Mouse (Mus musculus): ENCODE results near the gene Rerg. TPM values are rescaled to one million over a fixed set of nuclear protein-coding genes. Genes with fewer than 3 reads are reported as not detected.
"Not testable (repeated sequence)": the region's sequence is repeated elsewhere in the genome, so short reads cannot be mapped to it uniquely, and the experiment has no call there.

The Rerg gene
- polyA plus RNA-seq, 1 experiment from 2014 or later: 4.6 TPM

DNA sequence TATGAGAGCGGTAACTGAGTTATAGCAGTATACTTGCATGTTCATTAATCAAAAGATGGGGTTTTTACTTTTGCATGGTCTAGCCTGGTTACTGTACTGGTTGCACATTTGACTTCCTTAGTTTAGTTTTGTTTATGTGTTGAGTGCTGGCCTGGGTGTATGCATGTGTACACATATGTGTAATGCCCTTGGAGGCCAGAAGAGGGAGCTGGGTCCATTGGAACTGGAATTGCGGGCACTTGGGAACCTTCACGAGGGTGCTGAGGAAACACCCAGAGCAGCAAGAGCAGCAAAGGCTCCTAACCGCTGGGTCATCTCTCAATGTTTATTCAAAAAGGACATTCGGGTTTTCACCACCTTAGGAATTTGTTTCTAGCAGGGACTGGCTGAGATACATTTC is 116.8 kb downstream of the Rerg start:
- no peak overlapping the region for H3K27ac ChIP-seq (ENCODE audit: low read depth, low read length)
- H3K9me3 ChIP-seq (replicated peaks; ENCODE audit: control insufficient read depth, low read length): peaks cover 7% of the 10 kb centered on the region; the same call in 1 of the 2 replicates
- no peak for ATAC-seq (replicated peaks; ENCODE audit: insufficient number of reproducible peaks, low FRiP score, low TSS enrichment)
- H3K4me3 ChIP-seq (ENCODE audit: low read depth, low read length): no peak overlapping the region
- WGBS (ENCODE audit: insufficient replicate concordance): 69% methylated on average over 5 of the region's 5 CpGs
- H3K36me3 ChIP-seq (ENCODE audit: control insufficient read depth, insufficient read depth, low read length): no peaks in the 10 kb centered on the region
- H3K4me2 ChIP-seq: no peak overlapping the region
- H3K27me3 ChIP-seq (ENCODE audit: control insufficient read depth, insufficient read depth, low read length): no peaks in the 10 kb centered on the region
- H3K9ac ChIP-seq (ENCODE audit: low read depth, low read length): no peak overlapping the region
- no peaks in the 10 kb centered on the region for H3K4me1 ChIP-seq (ENCODE audit: control insufficient read depth, insufficient read depth, low read length)

DNA sequence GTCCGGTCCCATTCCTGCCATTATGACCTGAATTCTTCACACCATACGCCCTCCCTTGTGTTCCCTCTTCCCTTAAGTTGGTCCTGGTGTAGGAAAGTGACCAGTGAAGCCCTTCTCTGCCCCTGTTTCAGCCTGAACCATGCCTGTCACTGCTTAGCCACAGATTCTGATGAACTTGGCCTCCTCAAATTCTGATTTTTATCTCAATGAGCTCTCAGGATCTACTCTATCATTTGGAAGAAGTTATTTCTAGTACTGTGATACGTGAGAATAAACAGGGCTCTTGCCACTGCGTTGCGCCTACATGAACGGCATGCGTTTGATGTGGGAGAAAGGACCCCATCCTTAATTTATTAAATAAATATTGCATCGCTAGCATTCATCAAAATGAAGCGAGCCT is 117.3 kb downstream of the Rerg start:
- WGBS (ENCODE audit: insufficient replicate concordance): 88% methylated on average over 9 of the region's 9 CpGs
- Histone ChIP-seq H3K27me3 (ENCODE audit: control insufficient read depth, insufficient read depth, low read length) (no peaks in the 10 kb centered on the region), H3K4me3 (ENCODE audit: low read depth, low read length) (no peak overlapping the region), H3K4me2 (no peak overlapping the region), H3K4me1 (ENCODE audit: control insufficient read depth, insufficient read depth, low read length) (no peaks in the 10 kb centered on the region), H3K9ac (ENCODE audit: low read depth, low read length) (no peak overlapping the region), H3K27ac (ENCODE audit: low read depth, low read length) (no peak overlapping the region), H3K9me3 (replicated peaks; ENCODE audit: control insufficient read depth, low read length) (peaks cover 7% of the 10 kb centered on the region; the same call in 1 of the 2 replicates), H3K36me3 (ENCODE audit: control insufficient read depth, insufficient read depth, low read length) (no peaks in the 10 kb centered on the region)
- no peak for ATAC-seq (replicated peaks; ENCODE audit: insufficient number of reproducible peaks, low FRiP score, low TSS enrichment)

- no peaks in the 10 kb centered on the region for H3K27me3 ChIP-seq (ENCODE audit: control insufficient read depth, insufficient read depth, low read length)
- WGBS (ENCODE audit: insufficient replicate concordance): 87% methylated on average over 11 of the region's 11 CpGs
- H3K4me1 ChIP-seq (ENCODE audit: control insufficient read depth, insufficient read depth, low read length): no peaks in the 10 kb centered on the region
- ATAC-seq (replicated peaks; ENCODE audit: insufficient number of reproducible peaks, low FRiP score, low TSS enrichment): no peak
- H3K4me2 ChIP-seq: no peak overlapping the region
- H3K4me3 ChIP-seq (ENCODE audit: low read depth, low read length): no peak overlapping the region
- H3K27ac ChIP-seq (ENCODE audit: low read depth, low read length): no peak overlapping the region
- peaks cover 7% of the 10 kb centered on the region; the same call in 1 of the 2 replicates for H3K9me3 ChIP-seq (replicated peaks; ENCODE audit: control insufficient read depth, low read length)
- H3K36me3 ChIP-seq (ENCODE audit: control insufficient read depth, insufficient read depth, low read length): no peaks in the 10 kb centered on the region
- no peak overlapping the region for H3K9ac ChIP-seq (ENCODE audit: low read depth, low read length)
These were observed 123.3 kb downstream of the Rerg start for GRCm38 (mm10) chr6:137047036-137047435.

GRCm38 (mm10) chr6:137045011-137045504 is 125.2 kb downstream of the Rerg start:
- WGBS (ENCODE audit: insufficient replicate concordance): 65% methylated on average over 9 of the region's 9 CpGs
- Histone ChIP-seq H3K4me3 (ENCODE audit: low read depth, low read length) (no peak overlapping the region), H3K4me1 (ENCODE audit: control insufficient read depth, insufficient read depth, low read length) (no peaks in the 10 kb centered on the region), H3K9ac (ENCODE audit: low read depth, low read length) (no peak overlapping the region), H3K4me2 (no peak overlapping the region), H3K36me3 (ENCODE audit: control insufficient read depth, insufficient read depth, low read length) (no peaks in the 10 kb centered on the region), H3K27me3 (ENCODE audit: control insufficient read depth, insufficient read depth, low read length) (no peaks in the 10 kb centered on the region), H3K27ac (ENCODE audit: low read depth, low read length) (no peak overlapping the region), H3K9me3 (replicated peaks; ENCODE audit: control insufficient read depth, low read length) (peaks cover 7% of the 10 kb centered on the region; the same call in 1 of the 2 replicates)
- ATAC-seq (replicated peaks; ENCODE audit: insufficient number of reproducible peaks, low FRiP score, low TSS enrichment): no peak

GRCm38 (mm10) chr6:137035611-137036395 is 134.5 kb downstream of the Rerg start:
- 81% methylated on average over 8 of the region's 8 CpGs for WGBS (ENCODE audit: insufficient replicate concordance)
- not testable (repeated sequence) for ATAC-seq (replicated peaks; ENCODE audit: insufficient number of reproducible peaks, low FRiP score, low TSS enrichment); H3K27ac ChIP-seq (ENCODE audit: low read depth, low read length)

GRCm38 (mm10) chr6:137030611-137031097 is 139.6 kb downstream of the Rerg start:
- no peak overlapping the region for H3K4me2 ChIP-seq
- H3K27ac ChIP-seq (ENCODE audit: low read depth, low read length): no peak overlapping the region
- no peak overlapping the region for H3K9ac ChIP-seq (ENCODE audit: low read depth, low read length)
- no peaks in the 10 kb centered on the region for H3K9me3 ChIP-seq (replicated peaks; ENCODE audit: control insufficient read depth, low read length)
- H3K36me3 ChIP-seq (ENCODE audit: control insufficient read depth, insufficient read depth, low read length): no peaks in the 10 kb centered on the region
- no peak for ATAC-seq (replicated peaks; ENCODE audit: insufficient number of reproducible peaks, low FRiP score, low TSS enrichment)
- H3K27me3 ChIP-seq (ENCODE audit: control insufficient read depth, insufficient read depth, low read length): no peaks in the 10 kb centered on the region
- 76% methylated on average over 6 of the region's 6 CpGs for WGBS (ENCODE audit: insufficient replicate concordance)
- no peaks in the 10 kb centered on the region for H3K4me1 ChIP-seq (ENCODE audit: control insufficient read depth, insufficient read depth, low read length)
- H3K4me3 ChIP-seq (ENCODE audit: low read depth, low read length): no peak overlapping the region

More at GRCm38 (mm10) chr6:137035611-137036395, 134.5 kb downstream of the Rerg start:
- not testable (repeated sequence) for H3K4me1 ChIP-seq (ENCODE audit: control insufficient read depth, insufficient read depth, low read length); H3K9me3 ChIP-seq (replicated peaks; ENCODE audit: control insufficient read depth, low read length); H3K9ac ChIP-seq (ENCODE audit: low read depth, low read length); H3K4me2 ChIP-seq; H3K4me3 ChIP-seq (ENCODE audit: low read depth, low read length); H3K36me3 ChIP-seq (ENCODE audit: control insufficient read depth, insufficient read depth, low read length); H3K27me3 ChIP-seq (ENCODE audit: control insufficient read depth, insufficient read depth, low read length)

DNA sequence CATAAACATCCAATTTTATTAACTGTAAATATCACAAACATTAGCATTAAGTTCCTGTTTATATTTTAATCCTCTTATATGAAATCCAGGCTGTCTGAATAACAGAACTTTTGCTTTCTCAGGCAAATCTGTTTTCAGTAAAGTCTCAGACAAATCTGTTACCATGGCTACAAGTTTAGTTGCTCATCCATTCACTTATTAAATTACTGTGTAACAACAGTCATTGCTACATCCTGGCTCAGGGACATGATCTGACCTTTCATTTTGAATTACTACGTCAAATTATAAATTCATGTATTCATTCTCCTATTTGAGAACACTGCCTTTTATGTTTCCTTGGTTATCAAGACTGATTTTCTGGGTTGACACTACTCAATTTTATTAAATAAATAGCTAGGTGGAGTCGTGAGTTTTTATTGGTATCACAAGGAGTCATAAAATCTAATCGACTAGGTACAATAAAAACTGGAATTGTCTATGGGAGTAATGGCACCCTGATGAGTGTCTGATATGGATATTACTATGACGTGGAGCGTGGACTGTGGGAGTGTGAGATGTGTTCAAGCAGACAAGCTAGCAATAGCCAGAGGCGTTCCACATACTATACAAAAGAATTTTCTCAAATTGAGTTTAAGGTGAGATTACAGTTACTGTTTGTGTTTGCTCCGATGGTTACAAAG is 140.2 kb downstream of the Rerg start:
- no peak for ATAC-seq (replicated peaks; ENCODE audit: insufficient number of reproducible peaks, low FRiP score, low TSS enrichment)
- no peaks in the 10 kb centered on the region for H3K4me1 ChIP-seq (ENCODE audit: control insufficient read depth, insufficient read depth, low read length)

GRCm38 (mm10) chr6:137025461-137025860 is 144.8 kb downstream of the Rerg start:
- Histone ChIP-seq H3K27ac (ENCODE audit: low read depth, low read length) (no peak overlapping the region), H3K4me3 (ENCODE audit: low read depth, low read length) (no peak overlapping the region), H3K4me1 (ENCODE audit: control insufficient read depth, insufficient read depth, low read length) (no peaks in the 10 kb centered on the region), H3K36me3 (ENCODE audit: control insufficient read depth, insufficient read depth, low read length) (no peaks in the 10 kb centered on the region), H3K27me3 (ENCODE audit: control insufficient read depth, insufficient read depth, low read length) (no peaks in the 10 kb centered on the region; the same call in 1 of the 2 replicates), H3K9ac (ENCODE audit: low read depth, low read length) (no peak overlapping the region), H3K9me3 (replicated peaks; ENCODE audit: control insufficient read depth, low read length) (no peaks in the 10 kb centered on the region), H3K4me2 (no peak overlapping the region)
- no peak for ATAC-seq (replicated peaks; ENCODE audit: insufficient number of reproducible peaks, low FRiP score, low TSS enrichment)
- WGBS (ENCODE audit: insufficient replicate concordance): 60% methylated on average over 5 of the region's 5 CpGs

More for the DNA sequence above, 140.2 kb downstream of the Rerg start:
- H3K4me3 ChIP-seq (ENCODE audit: low read depth, low read length): no peak overlapping the region
- H3K4me2 ChIP-seq: no peak overlapping the region
- no peaks in the 10 kb centered on the region for H3K36me3 ChIP-seq (ENCODE audit: control insufficient read depth, insufficient read depth, low read length)
- H3K9ac ChIP-seq (ENCODE audit: low read depth, low read length): no peak overlapping the region
- H3K9me3 ChIP-seq (replicated peaks; ENCODE audit: control insufficient read depth, low read length): no peaks in the 10 kb centered on the region
- WGBS (ENCODE audit: insufficient replicate concordance): 77% methylated on average over 7 of the region's 7 CpGs
- no peaks in the 10 kb centered on the region for H3K27me3 ChIP-seq (ENCODE audit: control insufficient read depth, insufficient read depth, low read length)
- no peak overlapping the region for H3K27ac ChIP-seq (ENCODE audit: low read depth, low read length)

All from heart, embryonic 11.5 days (tissue).